Mouse (Mus musculus) lung, adult 2 months (tissue): Measurements from ENCODE around the gene Uhrf1bp1. TPM values are rescaled to one million over a fixed set of nuclear protein-coding genes. Genes with fewer than 3 reads are reported as not detected.

ENCODE experiments used
- DNase-seq: peaks from one replicate; pipeline ENCODE4 v3.0.0; 2022
- H3K4me1 ChIP-seq: fragments of 200-500 bp; 2 replicates; pipeline ENCODE4 v1.6.1; 2011; ENCODE audit warnings: low read length; ENCODE audit not compliant: control insufficient read depth, insufficient read depth
- H3K4me3 ChIP-seq: fragments of 200-500 bp; replicated peaks from 2 replicates; pipeline ENCODE3; 2011; ENCODE audit warnings: low read depth, mild to moderate bottlenecking, control low read depth, low read length; ENCODE audit errors: extremely low read depth
- CTCF ChIP-seq: fragments of 200-500 bp; IDR thresholded peaks from 2 replicates; pipeline ENCODE4 v1.5.1; 2011; ENCODE audit warnings: mild to moderate bottlenecking, low read length, control low read depth; ENCODE audit not compliant: insufficient read depth
- POLR2A ChIP-seq: fragments of 200-500 bp; IDR thresholded peaks from 2 replicates; pipeline ENCODE4 v1.6.1; 2011; ENCODE audit warnings: low read depth, mild to moderate bottlenecking, control low read depth, low read length, borderline replicate concordance; ENCODE audit errors: extremely low read depth
- WGBS: fragments of 180-500 bp; shearing (Covaris S2); methylation state at CpG from one replicate; pipeline ENCODE4 v1.1.7; 2018; 5-methylcytosine and 5-hydroxymethylcytosine counted together
- polyA plus RNA-seq: library from polyadenylated mRNA; depleted of rRNA; stranded (reverse); fragments of >200 nt; gene quantifications from 2 replicates; pipeline ENCODE4 v1.2.3, GENCODE M21; 2012; rRNA removed

Gene Uhrf1bp1
- polyA plus RNA-seq = 8.4 and 8.5 TPM in 2 replicates

GRCm38 (mm10) chr17:27856265-27856797 is at the start of gene Uhrf1bp1:
TSS of gene Uhrf1bp1 (plus strand) at chr17:27856441.
- TF ChIP-seq CTCF = no peak
- TF ChIP-seq POLR2A = no peak
- peaks cover 5% of the 10 kb centered on the region; the same call in 1 of the 2 replicates for H3K4me1 ChIP-seq
- H3K4me3 ChIP-seq = peak within 1 kb of the TSS; percentile 82
- peak; percentile 72 for DNase-seq
- WGBS = 1% methylated on average over 54 of the region's 54 CpGs

- peaks cover 30% of the 10 kb centered on the region for H3K4me1 ChIP-seq
- TF ChIP-seq POLR2A = no peak
- no peak for TF ChIP-seq CTCF
- 36% methylated on average over 2 of the region's 2 CpGs for WGBS
- DNase-seq = no peak
- no peak overlapping the region for H3K4me3 ChIP-seq
Measured at GRCm38 (mm10) chr17:27807542-27808078, 48.6 kb upstream of the Uhrf1bp1 start.

- Histone ChIP-seq H3K4me1 (peaks cover 14% of the 10 kb centered on the region), H3K4me3 (no peak overlapping the region)
- WGBS = 51% methylated on average over 16 of the region's 16 CpGs
- DNase-seq = no peak
- TF ChIP-seq CTCF (no peak), POLR2A (no peak)
Measured at GRCm38 (mm10) chr17:27810569-27811331, 45.5 kb upstream of the Uhrf1bp1 start.

- DNase-seq = no peak
- Histone ChIP-seq H3K4me1 (peaks cover 14% of the 10 kb centered on the region), H3K4me3 (no peak overlapping the region)
- TF ChIP-seq POLR2A = no peak
- TF ChIP-seq CTCF = no peak
- WGBS = 65% methylated on average over 3 of the region's 3 CpGs
Measured at GRCm38 (mm10) chr17:27811980-27812379, 44.3 kb upstream of the Uhrf1bp1 start.

GRCm38 (mm10) chr17:27814606-27815005 is 41.6 kb upstream of the Uhrf1bp1 start:
- peaks cover 16% of the 10 kb centered on the region for H3K4me1 ChIP-seq
- H3K4me3 ChIP-seq = no peak overlapping the region
- TF ChIP-seq CTCF = no peak
- TF ChIP-seq POLR2A = no peak
- no peak for DNase-seq

GRCm38 (mm10) chr17:27819011-27819410 is 37.2 kb upstream of the Uhrf1bp1 start:
- Histone ChIP-seq H3K4me3 (peak overlapping the region; percentile 74), H3K4me1 (peaks cover 10% of the 10 kb centered on the region)
- no peak for DNase-seq
- TF ChIP-seq CTCF (no peak), POLR2A (no peak)
- WGBS = 11% methylated on average over 7 of the region's 7 CpGs

- no peak for TF ChIP-seq CTCF
- no peak for TF ChIP-seq POLR2A
- peak overlapping the region; percentile 74 for H3K4me3 ChIP-seq
- H3K4me1 ChIP-seq = peaks cover 10% of the 10 kb centered on the region
- under 1% methylated on average over 20 of the region's 20 CpGs for WGBS
- peak; percentile 38 for DNase-seq
Measured at GRCm38 (mm10) chr17:27819521-27819970, 36.7 kb upstream of the Uhrf1bp1 start.

GRCm38 (mm10) chr17:27819971-27820567 is 36.2 kb upstream of the Uhrf1bp1 start:
- H3K4me1 ChIP-seq = peaks cover 10% of the 10 kb centered on the region
- TF ChIP-seq POLR2A = no peak
- no peak for TF ChIP-seq CTCF
- 1% methylated on average over 60 of the region's 62 CpGs for WGBS
- peak overlapping the region; percentile 74 for H3K4me3 ChIP-seq
- peak; percentile 65 for DNase-seq

- H3K4me3 ChIP-seq = peak within 1 kb of the TSS; percentile 92
- DNase-seq = peak; percentile 99
- H3K4me1 ChIP-seq = peaks cover 10% of the 10 kb centered on the region
- TF ChIP-seq CTCF (no peak), POLR2A (peak; percentile 96; the same call in 1 of the 2 replicates)
- 2% methylated on average over 53 of the region's 56 CpGs for WGBS
Measured at GRCm38 (mm10) chr17:27820568-27821406, 35.5 kb upstream of the Uhrf1bp1 start, which contains the start of gene D17Wsu92e. TSS of gene D17Wsu92e (minus strand) at chr17:27820648.
